Mouse (Mus musculus) embryonic facial prominence, embryonic 10.5 days (tissue): ENCODE data around the gene Ccnt1. TPM values are rescaled to one million over a fixed set of nuclear protein-coding genes. Genes with fewer than 3 reads are reported as not detected.

Source experiments
- DNase-seq: peaks from one replicate; pipeline ENCODE4 v3.0.0-alpha.2; 2017; ENCODE audit warnings: low spot score
- H3K27ac ChIP-seq: fragments of 300-500 bp; sonication (generic); replicated peaks from 2 replicates; pipeline ENCODE4 v1.5.1; 2016; ENCODE audit warnings: mild to moderate bottlenecking
- H3K27me3 ChIP-seq: fragments of 300-500 bp; sonication (generic); replicated peaks from 2 replicates; pipeline ENCODE4 v1.6.1; 2016; ENCODE audit warnings: low read depth, mild to moderate bottlenecking; ENCODE audit not compliant: poor library complexity, severe bottlenecking
- H3K36me3 ChIP-seq: fragments of 300-500 bp; sonication (generic); replicated peaks from 2 replicates; pipeline ENCODE4 v1.6.1; 2016; ENCODE audit warnings: mild to moderate bottlenecking, moderate library complexity
- H3K4me1 ChIP-seq: fragments of 300-500 bp; sonication (generic); 2 replicates; pipeline ENCODE4 v1.6.1; 2016
- H3K4me3 ChIP-seq: fragments of 300-500 bp; sonication (generic); 2 replicates; pipeline ENCODE4 v1.5.1; 2016; ENCODE audit warnings: mild to moderate bottlenecking, moderate library complexity
- H3K9me3 ChIP-seq: fragments of 300-500 bp; sonication (generic); 2 replicates; pipeline ENCODE4 v1.6.1; 2016; ENCODE audit warnings: mild to moderate bottlenecking
- WGBS: fragments of 180-500 bp; shearing (Covaris S2); methylation state at CpG from one replicate; pipeline ENCODE4 v1.1.7; 2016; 5-methylcytosine and 5-hydroxymethylcytosine counted together
- polyA plus RNA-seq: library from polyadenylated mRNA; unstranded; fragments of >200 nt; fragmentation: Nextera tagmentation; extraction: Ambion mirVana; gene quantifications from 2 replicates; pipeline ENCODE4 v1.2.1, GENCODE M21; 2016

The Ccnt1 gene
- polyA plus RNA-seq: 64.5 and 64.6 TPM in 2 replicates

DNA sequence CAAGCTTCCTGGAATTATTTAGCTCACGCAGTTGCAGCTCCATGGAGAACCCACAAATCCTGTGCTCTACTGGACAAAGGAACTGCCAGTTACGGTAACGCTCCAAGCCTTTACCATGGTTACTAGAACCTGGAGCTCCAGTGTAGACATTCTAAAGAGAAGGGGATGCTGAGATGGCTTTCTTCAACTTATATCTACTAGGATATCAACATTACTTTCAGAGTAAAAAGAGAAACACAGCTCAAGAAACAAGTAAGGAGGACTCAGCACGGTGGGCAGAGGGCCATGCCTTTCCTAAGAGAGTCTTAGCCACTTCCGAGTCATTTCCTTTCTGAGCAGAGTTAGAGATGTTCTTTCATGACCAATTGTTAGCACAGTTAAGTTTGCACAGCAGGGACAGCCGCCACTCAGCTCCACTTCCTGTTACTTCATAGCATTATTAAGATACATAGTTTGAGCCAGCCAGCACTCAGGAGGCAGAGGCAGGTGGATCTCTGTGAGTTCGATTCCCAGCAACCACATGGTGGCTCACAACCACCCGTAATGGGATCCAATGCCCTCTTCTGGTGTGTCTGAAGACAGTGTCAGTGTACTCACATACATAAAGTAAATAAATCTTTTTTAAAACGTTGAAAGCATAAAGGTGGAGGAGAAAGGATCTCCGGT lies at the start of gene Ccnt1, which contains the start of gene 4930415O20Rik:
Ccnt1 (minus strand) TSS at position 51 of the 666 bp plus-strand sequence.
4930415O20Rik (plus strand) TSS at position 132 of the 666 bp plus-strand sequence.
- no peaks in the 10 kb centered on the region for H3K36me3 ChIP-seq
- no peak for DNase-seq
- 84% methylated on average over 10 of the region's 10 CpGs for WGBS
- peak within 1 kb of the TSS; percentile 14; the same call in 1 of the 2 replicates for H3K4me3 ChIP-seq
- no peak within 1 kb of the TSS for H3K27ac ChIP-seq
- H3K4me1 ChIP-seq: peaks cover 17% of the 10 kb centered on the region
- H3K27me3 ChIP-seq: no peaks in the 10 kb centered on the region
- no peaks in the 10 kb centered on the region for H3K9me3 ChIP-seq

DNA sequence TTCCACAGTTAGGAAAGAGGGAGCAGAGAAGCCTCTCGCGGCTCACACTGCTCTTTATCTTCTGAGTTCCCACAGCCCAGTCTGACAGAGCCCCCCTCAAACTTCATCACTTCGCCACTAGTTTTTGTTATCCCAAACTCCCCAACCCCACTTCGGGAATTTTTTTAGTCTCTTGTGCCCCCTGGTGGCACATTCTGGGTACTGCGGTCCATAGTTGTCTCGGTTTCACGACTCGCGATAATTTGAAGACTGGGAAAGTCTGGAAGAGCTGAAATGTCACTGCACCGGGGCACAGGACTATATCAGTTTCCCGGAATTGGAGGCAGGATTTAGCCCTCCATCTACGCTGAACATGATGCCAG lies 46.4 kb upstream of the Ccnt1 start:
- peak; percentile 89 for DNase-seq
- Histone ChIP-seq H3K4me1 (peaks cover 16% of the 10 kb centered on the region), H3K27ac (no peak overlapping the region), H3K27me3 (peaks cover 22% of the 10 kb centered on the region), H3K4me3 (peak overlapping the region; percentile 11), H3K9me3 (peaks cover 4% of the 10 kb centered on the region; the same call in 1 of the 2 replicates), H3K36me3 (no peaks in the 10 kb centered on the region)
- WGBS: 2% methylated on average over 12 of the region's 12 CpGs

DNA sequence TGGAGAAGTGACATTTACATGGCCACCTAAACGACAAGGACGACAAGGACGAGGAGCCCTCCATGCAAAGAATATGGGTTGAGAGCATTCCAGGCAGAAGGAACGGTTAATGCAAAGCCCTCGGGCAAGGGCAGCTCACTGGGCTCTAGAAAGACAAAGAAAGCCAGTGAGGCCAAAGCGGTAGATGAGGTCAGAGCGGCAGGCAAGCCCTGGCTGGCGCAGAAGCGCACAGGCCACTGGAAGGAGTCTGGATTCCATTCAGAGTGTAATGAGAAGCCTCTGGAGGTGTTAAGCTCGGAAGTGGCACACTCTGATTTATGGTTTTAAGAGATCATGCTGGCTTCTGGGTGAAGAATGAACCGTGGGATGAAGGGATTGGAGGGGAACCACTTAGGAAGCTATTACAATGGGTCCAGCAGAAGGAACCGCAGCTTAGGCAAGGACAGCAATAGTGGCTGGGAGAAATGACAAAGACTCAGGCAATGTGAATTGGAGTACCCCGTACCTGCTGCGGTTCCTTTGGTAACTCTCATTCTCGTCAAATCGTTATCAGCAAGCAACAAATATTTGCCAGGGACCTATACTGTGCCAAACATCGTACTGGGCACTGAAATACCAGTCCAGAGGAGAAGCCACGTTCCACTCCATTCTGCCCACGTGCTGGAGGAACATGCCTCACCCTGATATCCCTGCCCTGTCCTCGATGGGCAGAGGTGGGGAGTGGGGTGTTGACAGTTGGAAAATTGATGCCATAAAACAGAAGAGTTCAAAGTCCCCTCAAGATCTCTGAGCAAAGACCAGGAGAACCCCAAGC lies 45.8 kb upstream of the Ccnt1 start:
- peak; percentile 42 for DNase-seq
- no peak overlapping the region for H3K27ac ChIP-seq
- no peaks in the 10 kb centered on the region for H3K36me3 ChIP-seq
- peaks cover 17% of the 10 kb centered on the region for H3K27me3 ChIP-seq
- peaks cover 4% of the 10 kb centered on the region; the same call in 1 of the 2 replicates for H3K9me3 ChIP-seq
- H3K4me1 ChIP-seq: peaks cover 15% of the 10 kb centered on the region
- WGBS: 32% methylated on average over 20 of the region's 20 CpGs
- peak overlapping the region; percentile 11 for H3K4me3 ChIP-seq

DNA sequence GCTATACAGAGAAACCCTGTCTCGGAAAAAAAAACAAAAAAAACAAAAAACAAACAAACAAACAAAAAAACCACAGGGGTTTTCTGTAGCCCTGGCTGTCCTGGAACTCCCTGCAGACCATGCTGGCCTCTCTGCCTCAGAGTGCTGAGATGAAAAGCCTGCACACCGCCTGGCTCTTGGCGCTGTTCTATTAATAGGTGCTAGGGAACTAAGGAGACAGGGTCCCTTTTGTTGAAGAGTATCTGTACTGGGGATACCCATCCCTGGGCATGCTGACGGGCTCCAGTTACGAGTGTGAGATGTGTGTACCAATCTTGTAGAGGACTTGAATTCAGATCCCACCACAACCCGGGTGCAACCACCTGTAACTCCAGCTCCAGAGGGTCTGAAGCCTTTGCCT lies 45.0 kb upstream of the Ccnt1 start:
- H3K4me1 ChIP-seq: peaks cover 15% of the 10 kb centered on the region
- H3K36me3 ChIP-seq: no peaks in the 10 kb centered on the region
- no peak overlapping the region for H3K27ac ChIP-seq
- WGBS: 61% methylated on average over 6 of the region's 6 CpGs
- no peak for DNase-seq
- peaks cover 22% of the 10 kb centered on the region for H3K27me3 ChIP-seq
- no peak overlapping the region for H3K4me3 ChIP-seq
- H3K9me3 ChIP-seq: peaks cover 4% of the 10 kb centered on the region; the same call in 1 of the 2 replicates

DNA sequence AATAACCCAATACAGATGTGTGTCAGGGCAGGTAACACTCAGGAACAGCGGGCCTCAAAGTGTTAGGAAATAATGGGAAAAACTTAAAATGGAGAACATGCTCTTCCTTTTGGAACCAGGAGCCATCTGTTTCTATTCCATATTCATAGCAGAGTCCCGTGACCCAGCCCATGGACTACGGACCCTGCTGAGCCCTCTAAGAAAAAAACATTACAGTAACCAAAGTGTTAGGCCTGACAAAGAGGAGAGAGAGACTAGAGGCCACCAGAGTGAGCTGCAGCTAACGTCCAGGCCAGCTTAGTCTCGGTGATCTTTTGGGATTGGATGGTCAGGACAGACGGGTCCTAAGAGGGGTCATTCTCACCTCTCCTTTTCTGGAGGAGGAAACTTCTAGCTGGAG lies 44.2 kb upstream of the Ccnt1 start:
- WGBS: 55% methylated on average over 6 of the region's 6 CpGs
- Histone ChIP-seq H3K4me3 (no peak overlapping the region), H3K4me1 (peaks cover 20% of the 10 kb centered on the region), H3K27ac (no peak overlapping the region), H3K27me3 (peaks cover 25% of the 10 kb centered on the region), H3K9me3 (peaks cover 4% of the 10 kb centered on the region; the same call in 1 of the 2 replicates), H3K36me3 (no peaks in the 10 kb centered on the region)
- DNase-seq: no peak

DNA sequence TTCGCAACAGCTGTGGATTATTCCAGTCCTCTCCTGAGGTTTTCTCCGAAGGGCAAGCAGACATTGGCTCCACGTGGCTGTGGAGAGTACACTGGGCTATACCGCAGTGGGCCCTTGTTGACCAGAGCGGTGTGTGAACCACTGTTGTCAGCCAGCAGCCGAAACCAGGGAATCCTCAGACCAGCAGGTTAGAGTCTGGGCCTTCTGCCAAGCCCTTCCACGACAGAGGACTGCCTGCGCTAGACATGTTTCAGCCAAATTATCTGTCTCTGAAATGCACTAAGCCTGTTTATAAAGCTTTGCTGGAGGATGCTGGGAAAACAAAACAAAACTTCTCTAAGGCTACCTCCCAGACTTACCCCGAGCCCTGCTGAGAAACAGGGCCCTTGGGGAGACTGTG lies 43.8 kb upstream of the Ccnt1 start:
- Histone ChIP-seq H3K36me3 (no peaks in the 10 kb centered on the region), H3K4me3 (no peak overlapping the region), H3K27ac (no peak overlapping the region), H3K9me3 (peaks cover 4% of the 10 kb centered on the region; the same call in 1 of the 2 replicates), H3K27me3 (peaks cover 25% of the 10 kb centered on the region), H3K4me1 (peaks cover 24% of the 10 kb centered on the region)
- DNase-seq: no peak
- WGBS: 73% methylated on average over 9 of the region's 9 CpGs

DNA sequence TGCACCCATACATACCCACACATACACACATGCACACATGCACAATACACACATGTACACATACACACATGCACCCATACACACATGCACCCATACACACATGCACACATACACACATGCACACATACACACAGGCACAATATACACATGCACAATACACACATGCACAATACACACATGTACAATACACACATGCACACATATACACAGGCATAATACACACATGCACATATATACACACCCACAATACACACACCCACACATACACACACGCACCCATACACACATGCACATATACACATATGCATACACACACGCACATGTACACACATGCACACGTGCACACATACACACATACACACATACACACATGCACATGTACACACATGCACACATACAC lies 41.5 kb upstream of the Ccnt1 start:
- peaks cover 44% of the 10 kb centered on the region for H3K4me1 ChIP-seq

DNA sequence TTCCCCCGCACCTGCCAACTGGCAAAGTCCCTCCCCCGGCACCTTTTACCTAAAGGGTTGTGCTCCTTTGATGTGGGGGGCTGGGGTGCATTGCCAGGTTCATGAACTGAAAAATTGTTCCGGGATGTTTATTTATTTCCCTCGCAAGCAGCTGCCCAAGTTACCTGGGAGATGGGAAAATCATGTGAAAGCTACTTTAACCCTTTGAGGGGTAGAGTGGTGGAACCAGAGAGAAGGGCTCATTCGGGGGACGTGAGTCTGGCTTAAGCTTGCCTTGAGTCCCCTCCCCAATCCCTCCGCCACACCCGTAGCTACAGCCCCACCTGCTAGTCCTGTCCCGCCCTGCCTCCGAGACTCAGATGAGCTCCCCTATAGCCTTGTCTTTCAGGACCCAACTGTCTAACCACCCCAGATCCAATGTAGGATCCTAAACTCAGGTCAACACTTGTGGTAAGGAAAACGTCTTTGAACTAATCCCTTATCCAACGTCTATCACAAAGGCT lies 39.5 kb upstream of the Ccnt1 start:
- peak overlapping the region; percentile 98 for H3K27ac ChIP-seq
- DNase-seq: peak; percentile 47
- H3K4me1 ChIP-seq: peaks cover 49% of the 10 kb centered on the region
- H3K36me3 ChIP-seq: peaks cover 13% of the 10 kb centered on the region
- peaks cover 15% of the 10 kb centered on the region for H3K27me3 ChIP-seq
- H3K9me3 ChIP-seq: no peaks in the 10 kb centered on the region
- 2% methylated on average over 12 of the region's 12 CpGs for WGBS
- peak overlapping the region; percentile 77 for H3K4me3 ChIP-seq

More for the DNA sequence above, 41.5 kb upstream of the Ccnt1 start:
- H3K27ac ChIP-seq: no peak overlapping the region
- H3K36me3 ChIP-seq: no peaks in the 10 kb centered on the region
- 94% methylated on average over 3 of the region's 3 CpGs for WGBS
- no peak overlapping the region for H3K4me3 ChIP-seq
- H3K9me3 ChIP-seq: no peaks in the 10 kb centered on the region
- DNase-seq: no peak
- peaks cover 25% of the 10 kb centered on the region for H3K27me3 ChIP-seq

DNA sequence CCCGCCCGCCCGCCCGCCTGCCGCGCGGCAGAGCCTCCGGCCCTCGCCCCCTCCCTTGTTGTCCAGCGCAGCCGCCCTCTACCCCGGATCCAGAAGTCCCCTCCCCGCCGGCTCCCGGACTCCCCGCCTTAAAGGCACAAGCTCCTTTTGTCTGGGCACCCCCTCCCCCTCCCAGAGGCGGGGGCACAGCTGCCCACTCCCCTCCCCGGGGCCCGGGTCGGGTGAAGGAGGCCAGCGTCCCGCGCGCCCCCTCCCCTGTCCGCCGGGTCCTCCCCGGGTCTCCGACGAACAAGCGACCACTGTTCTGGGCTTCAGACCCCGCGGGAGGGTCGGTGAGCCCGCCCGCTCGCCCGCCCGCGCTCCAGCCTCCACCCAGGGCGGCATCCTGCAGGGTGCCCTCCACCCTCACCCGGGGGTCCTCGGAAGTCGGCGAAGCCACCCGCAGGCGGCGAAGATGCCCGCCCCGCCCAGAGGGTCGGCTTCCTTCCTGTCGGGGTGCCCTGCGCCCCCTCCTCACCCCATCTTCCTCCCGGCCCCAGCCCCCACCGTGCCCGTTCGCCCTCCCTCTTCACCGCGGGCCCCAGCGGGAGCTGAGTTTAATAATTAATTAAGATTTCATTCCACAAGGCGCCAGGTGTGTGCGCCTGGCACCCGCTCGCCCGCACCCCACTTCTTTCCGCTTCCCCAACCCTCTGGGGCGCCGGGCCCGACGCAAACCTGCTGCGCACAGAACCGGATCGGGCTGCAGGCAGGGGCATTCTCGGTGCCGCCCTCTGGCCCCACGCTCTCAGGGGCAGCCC lies 38.8 kb upstream of the Ccnt1 start, which contains the start of gene Adcy6:
Adcy6 (minus strand) TSS at position 746 of the 800 bp plus-strand sequence.
- Histone ChIP-seq H3K27ac (peak within 1 kb of the TSS; percentile 98), H3K9me3 (no peaks in the 10 kb centered on the region), H3K36me3 (peaks cover 19% of the 10 kb centered on the region), H3K4me3 (peak within 1 kb of the TSS; percentile 77), H3K27me3 (peaks cover 12% of the 10 kb centered on the region), H3K4me1 (peaks cover 46% of the 10 kb centered on the region)
- peak; percentile 93 for DNase-seq
- WGBS: under 1% methylated on average over 65 of the region's 75 CpGs

DNA sequence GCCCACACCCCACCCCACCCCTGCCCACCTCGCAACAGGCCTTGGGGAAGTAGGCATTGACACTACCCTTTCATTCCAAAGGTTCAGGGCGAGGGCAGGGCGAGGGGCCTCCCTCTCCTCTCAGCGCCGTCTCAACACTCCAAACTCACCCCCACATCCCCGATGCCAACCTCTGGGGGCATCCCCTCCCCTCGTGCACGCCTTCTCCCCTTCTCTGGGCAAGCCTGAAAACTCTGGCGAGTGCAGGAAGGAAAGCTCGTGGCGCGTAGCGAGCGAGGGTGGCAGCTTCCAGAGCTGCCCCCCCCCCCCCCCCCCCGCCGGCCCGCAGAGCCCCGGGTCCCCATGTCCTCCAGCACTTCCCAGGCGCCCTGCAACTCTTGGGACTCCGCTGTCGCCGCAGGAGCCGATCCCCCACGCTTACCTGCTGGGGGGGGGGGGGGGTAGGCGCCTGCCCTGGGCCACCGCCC lies 38.1 kb upstream of the Ccnt1 start:
- under 1% methylated on average over 13 of the region's 26 CpGs for WGBS
- no peak for DNase-seq
- no peaks in the 10 kb centered on the region for H3K9me3 ChIP-seq

DNA sequence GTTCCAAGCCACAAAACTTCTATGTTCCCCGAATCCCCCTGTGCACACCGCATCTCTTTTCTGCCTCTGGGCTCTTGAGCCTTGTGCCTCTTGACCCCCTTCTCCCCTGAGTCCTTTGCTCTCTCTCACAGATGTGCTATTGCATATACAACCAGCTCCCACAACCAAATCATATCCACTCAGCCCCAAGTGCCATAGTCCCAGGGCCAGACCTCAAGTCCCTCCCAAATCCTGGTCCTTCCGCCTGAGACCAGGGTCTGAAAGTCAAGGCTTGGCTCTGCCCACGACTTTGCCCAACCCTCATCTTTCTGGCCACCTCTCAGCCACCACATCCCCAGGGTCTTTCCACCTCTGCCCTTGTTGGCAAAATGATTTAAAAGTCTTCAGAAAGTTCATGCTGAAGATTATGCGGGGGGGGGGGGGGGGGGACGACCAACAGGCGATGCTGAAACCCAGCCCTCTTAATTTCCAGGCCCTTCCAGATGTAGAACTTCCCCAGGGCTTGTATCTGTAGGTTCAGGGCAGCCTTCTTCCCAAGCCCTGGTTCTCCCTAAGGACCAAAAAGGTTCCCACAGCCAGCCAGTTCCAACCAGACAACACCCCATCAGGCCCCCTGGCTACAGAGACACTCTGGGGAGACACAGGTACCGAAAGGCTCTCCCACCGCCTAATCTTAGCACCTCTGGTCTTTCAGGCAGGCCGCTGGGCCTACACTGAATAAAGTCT lies 37.5 kb upstream of the Ccnt1 start:
- Histone ChIP-seq H3K9me3 (no peaks in the 10 kb centered on the region), H3K27ac (peak overlapping the region; percentile 98), H3K4me3 (peak overlapping the region; percentile 77), H3K27me3 (0 out of 2 replicates have a peak, but pooled peaks cover 9% of the 10 kb centered on the region), H3K4me1 (peaks cover 56% of the 10 kb centered on the region), H3K36me3 (peaks cover 32% of the 10 kb centered on the region)
- DNase-seq: no peak
- 11% methylated on average over 10 of the region's 10 CpGs for WGBS

More for the DNA sequence above, 38.1 kb upstream of the Ccnt1 start:
- 0 out of 2 replicates have a peak, but pooled peaks cover 9% of the 10 kb centered on the region for H3K27me3 ChIP-seq
- H3K4me3 ChIP-seq: peak overlapping the region; percentile 77
- H3K4me1 ChIP-seq: peaks cover 50% of the 10 kb centered on the region
- peaks cover 26% of the 10 kb centered on the region for H3K36me3 ChIP-seq
- peak overlapping the region; percentile 98 for H3K27ac ChIP-seq
